Mouse (Mus musculus): ENCODE results near the gene Cngb1. TPM values are rescaled to one million over a fixed set of nuclear protein-coding genes. Genes with fewer than 3 reads are reported as not detected.

The Cngb1 gene
- 0.44 and 0.69 TPM in 2 replicates for polyA plus RNA-seq (2012; rRNA removed; ENCODE audit: low replicate concordance)

GRCm38 (mm10) chr8:95306431-95306830 is at the start of gene Cngb1:
Cngb1 (minus strand) TSS chr8:95306585.

GRCm38 (mm10) chr8:95352151-95352870 is 45.9 kb upstream of the Cngb1 start, which contains the start of gene Mmp15:
Mmp15 (plus strand) TSS chr8:95352268.

GRCm38 (mm10) chr8:95331720-95332436 is 25.5 kb upstream of the Cngb1 start, which contains the start of the genes Zfp319 and Usb1:
Zfp319 (minus strand) TSS chr8:95331950.
Usb1 (plus strand) TSS chr8:95332284.

GRCm38 (mm10) chr8:95310342-95310970 is 4.1 kb upstream of the Cngb1 start, which contains the start of gene Tepp:
Tepp (plus strand) TSS chr8:95310566.

GRCm38 (mm10) chr8:95202649-95203275 is 103.6 kb downstream of the Cngb1 start, which contains the start of gene Kifc3:
Kifc3 (minus strand) TSS chr8:95202812.

Other genes with a start within 250 kb of the Cngb1 start
- 13.4 and 16.4 TPM in 2 replicates for gene Katnb1, start 225.4 kb downstream of the Cngb1 start, polyA plus RNA-seq (2012; rRNA removed; ENCODE audit: low replicate concordance)
- gene Kifc3, start 103.8 kb downstream of the Cngb1 start, polyA plus RNA-seq (2012; rRNA removed; ENCODE audit: low replicate concordance): 67.6 and 72.0 TPM in 2 replicates
- not detected in 2 replicates for gene Tepp, start 4.0 kb upstream of the Cngb1 start, polyA plus RNA-seq (2012; rRNA removed; ENCODE audit: low replicate concordance)
- 5.1 and 5.7 TPM in 2 replicates for gene Zfp319, start 25.4 kb upstream of the Cngb1 start, polyA plus RNA-seq (2012; rRNA removed; ENCODE audit: low replicate concordance)
- gene Usb1, start 25.7 kb upstream of the Cngb1 start, polyA plus RNA-seq (2012; rRNA removed; ENCODE audit: low replicate concordance): 18.0 and 20.1 TPM in 2 replicates
- 24.7 and 32.6 TPM in 2 replicates for gene Mmp15, start 45.7 kb upstream of the Cngb1 start, polyA plus RNA-seq (2012; rRNA removed; ENCODE audit: low replicate concordance)
- 28.0 and 31.9 TPM in 2 replicates for gene Cfap20, start 128.3 kb upstream of the Cngb1 start, polyA plus RNA-seq (2012; rRNA removed; ENCODE audit: low replicate concordance)
- gene Csnk2a2, start 183.5 kb upstream of the Cngb1 start, polyA plus RNA-seq (2012; rRNA removed; ENCODE audit: low replicate concordance): 3.5 and 5.9 TPM in 2 replicates
- not detected in 2 replicates for gene Ccdc113, start 227.5 kb upstream of the Cngb1 start, polyA plus RNA-seq (2012; rRNA removed; ENCODE audit: low replicate concordance)